Mouse (Mus musculus) splenic B cell, adult 2 months (primary cell): ENCODE measurements around the gene Kcnj9.

Source experiments
- DNase-seq: peaks from one replicate; pipeline ENCODE4 v3.0.0-alpha.2; 2011; ENCODE audit warnings: low read depth, low spot score
- H3K27me3 ChIP-seq: 2 replicates; pipeline ENCODE4 v1.6.1; 2012; ENCODE audit warnings: mild to moderate bottlenecking, low read length, moderate library complexity, mixed read lengths; ENCODE audit not compliant: control insufficient read depth, poor library complexity, insufficient read depth, severe bottlenecking
- H3K36me3 ChIP-seq: 2 replicates; pipeline ENCODE4 v1.6.1; 2012; ENCODE audit warnings: mild to moderate bottlenecking, low read length, moderate library complexity, mixed read lengths; ENCODE audit not compliant: control insufficient read depth, poor library complexity, insufficient read depth, severe bottlenecking

The Kcnj9 gene

GRCm38 (mm10) chr1:172326684-172327083 lies 2.4 kb downstream of the Kcnj9 start:
- Histone ChIP-seq H3K36me3 (no peaks in the 10 kb centered on the region), H3K27me3 (no peaks in the 10 kb centered on the region)
- no peak for DNase-seq

GRCm38 (mm10) chr1:172325680-172326535 lies 3.2 kb downstream of the Kcnj9 start:
- peak; percentile 85 for DNase-seq
- H3K27me3 ChIP-seq: no peaks in the 10 kb centered on the region
- no peaks in the 10 kb centered on the region for H3K36me3 ChIP-seq

- H3K36me3 ChIP-seq: peaks cover 2% of the 10 kb centered on the region; the same call in 1 of the 2 replicates
- peak; percentile 88 for DNase-seq
- no peaks in the 10 kb centered on the region for H3K27me3 ChIP-seq
Observed at GRCm38 (mm10) chr1:172324725-172325124, 4.4 kb downstream of the Kcnj9 start.

GRCm38 (mm10) chr1:172323801-172324359 lies 5.2 kb downstream of the Kcnj9 start:
- H3K27me3 ChIP-seq: no peaks in the 10 kb centered on the region
- H3K36me3 ChIP-seq: peaks cover 2% of the 10 kb centered on the region; the same call in 1 of the 2 replicates
- no peak for DNase-seq

GRCm38 (mm10) chr1:172323298-172323697 lies 5.8 kb downstream of the Kcnj9 start:
- H3K36me3 ChIP-seq: peaks cover 2% of the 10 kb centered on the region; the same call in 1 of the 2 replicates
- H3K27me3 ChIP-seq: no peaks in the 10 kb centered on the region
- no peak for DNase-seq

- Histone ChIP-seq H3K36me3 (peaks cover 5% of the 10 kb centered on the region), H3K27me3 (no peaks in the 10 kb centered on the region)
- no peak for DNase-seq
Observed at GRCm38 (mm10) chr1:172322725-172323124, 6.4 kb downstream of the Kcnj9 start.

- H3K27me3 ChIP-seq: no peaks in the 10 kb centered on the region
- DNase-seq: no peak
- peaks cover 5% of the 10 kb centered on the region for H3K36me3 ChIP-seq
Observed at GRCm38 (mm10) chr1:172319921-172320411, 9.2 kb downstream of the Kcnj9 start.

- Histone ChIP-seq H3K36me3 (peaks cover 5% of the 10 kb centered on the region), H3K27me3 (no peaks in the 10 kb centered on the region)
- no peak for DNase-seq
Observed at GRCm38 (mm10) chr1:172319346-172319745, 9.8 kb downstream of the Kcnj9 start.

- no peak for DNase-seq
- peaks cover 5% of the 10 kb centered on the region for H3K36me3 ChIP-seq
- no peaks in the 10 kb centered on the region for H3K27me3 ChIP-seq
Observed at GRCm38 (mm10) chr1:172318424-172319035, 10.6 kb downstream of the Kcnj9 start.

GRCm38 (mm10) chr1:172317946-172318345 lies 11.2 kb downstream of the Kcnj9 start:
- no peaks in the 10 kb centered on the region for H3K27me3 ChIP-seq
- H3K36me3 ChIP-seq: peaks cover 5% of the 10 kb centered on the region
- no peak for DNase-seq

- no peak for DNase-seq
- H3K27me3 ChIP-seq: no peaks in the 10 kb centered on the region
- peaks cover 5% of the 10 kb centered on the region for H3K36me3 ChIP-seq
Observed at GRCm38 (mm10) chr1:172317431-172317830, 11.7 kb downstream of the Kcnj9 start.

- Histone ChIP-seq H3K27me3 (no peaks in the 10 kb centered on the region), H3K36me3 (peaks cover 4% of the 10 kb centered on the region)
- no peak for DNase-seq
Observed at GRCm38 (mm10) chr1:172314911-172315310, 14.2 kb downstream of the Kcnj9 start.

GRCm38 (mm10) chr1:172313613-172314411 lies 15.3 kb downstream of the Kcnj9 start:
- H3K27me3 ChIP-seq: no peaks in the 10 kb centered on the region
- peaks cover 3% of the 10 kb centered on the region for H3K36me3 ChIP-seq
- no peak for DNase-seq

GRCm38 (mm10) chr1:172312768-172313561 lies 16.2 kb downstream of the Kcnj9 start:
- Histone ChIP-seq H3K36me3 (peaks cover under 1% of the 10 kb centered on the region), H3K27me3 (no peaks in the 10 kb centered on the region)
- DNase-seq: peak; percentile 55
